Mouse (Mus musculus) forebrain, embryonic 14.5 days (tissue): ENCODE measurements around the gene Prkcq. TPM values are rescaled to one million over a fixed set of nuclear protein-coding genes. Genes with fewer than 3 reads are reported as not detected.

Experiments
- ATAC-seq: fragments of 200-750 bp; cut with Nextera tagmentation; 2 replicates; pipeline ENCODE4 v1.8.0; 2017; ENCODE audit warnings: mild to moderate bottlenecking, moderate library complexity
- DNase-seq: peaks from one replicate; pipeline ENCODE4 v3.0.0-alpha.2; 2015; ENCODE audit warnings: low spot score
- H3K27ac ChIP-seq: fragments of 300-500 bp; sonication (generic); 2 replicates; pipeline ENCODE4 v1.5.1; 2014; ENCODE audit warnings: low read depth, mild to moderate bottlenecking, control low read depth, low read length, moderate library complexity
- H3K27me3 ChIP-seq: fragments of 300-500 bp; sonication (generic); replicated peaks from 2 replicates; pipeline ENCODE4 v1.6.1; 2014; ENCODE audit warnings: low read length, control low read depth, mixed read lengths; ENCODE audit not compliant: control insufficient read depth, insufficient read depth
- H3K36me3 ChIP-seq: fragments of 300-500 bp; sonication (generic); 2 replicates; pipeline ENCODE4 v1.6.1; 2014; ENCODE audit warnings: low read length, control low read depth; ENCODE audit not compliant: control insufficient read depth, insufficient read depth
- H3K4me1 ChIP-seq: fragments of 300-500 bp; sonication (generic); 2 replicates; pipeline ENCODE4 v1.6.1; 2014; ENCODE audit warnings: antibody characterized with exemption, low read length, control low read depth; ENCODE audit not compliant: control insufficient read depth, insufficient read depth
- H3K4me2 ChIP-seq: fragments of 300-500 bp; sonication (generic); 2 replicates; pipeline ENCODE4 v1.6.1; 2014; ENCODE audit warnings: mild to moderate bottlenecking, control low read depth, low read length
- H3K4me3 ChIP-seq: fragments of 300-500 bp; sonication (generic); 2 replicates; pipeline ENCODE4 v1.5.1; 2014; ENCODE audit warnings: low read depth, low read length, control low read depth
- H3K9ac ChIP-seq: fragments of 300-500 bp; sonication (generic); 2 replicates; pipeline ENCODE4 v1.6.1; 2014; ENCODE audit warnings: mild to moderate bottlenecking, low read length, control low read depth, moderate library complexity
- H3K9me3 ChIP-seq: fragments of 300-500 bp; sonication (generic); replicated peaks from 2 replicates; pipeline ENCODE4 v1.6.1; 2016; ENCODE audit warnings: low read length, control low read depth, mixed read lengths; ENCODE audit not compliant: control insufficient read depth
- WGBS: fragments of 180-500 bp; shearing (Covaris S2); extraction: QIAGEN DNeasy Blood & Tissue Kit; methylation state at CpG from one replicate; pipeline ENCODE4 v1.1.7; 2014; 5-methylcytosine and 5-hydroxymethylcytosine counted together
- polyA plus RNA-seq: library from polyadenylated mRNA; unstranded; fragments of >200 nt; fragmentation: Nextera tagmentation; extraction: Ambion mirVana; gene quantifications from 2 replicates; pipeline ENCODE4 v1.2.1, GENCODE M21; 2014

The Prkcq gene
- polyA plus RNA-seq, 1 experiment from 2014 or later, result 3.0 TPM

DNA sequence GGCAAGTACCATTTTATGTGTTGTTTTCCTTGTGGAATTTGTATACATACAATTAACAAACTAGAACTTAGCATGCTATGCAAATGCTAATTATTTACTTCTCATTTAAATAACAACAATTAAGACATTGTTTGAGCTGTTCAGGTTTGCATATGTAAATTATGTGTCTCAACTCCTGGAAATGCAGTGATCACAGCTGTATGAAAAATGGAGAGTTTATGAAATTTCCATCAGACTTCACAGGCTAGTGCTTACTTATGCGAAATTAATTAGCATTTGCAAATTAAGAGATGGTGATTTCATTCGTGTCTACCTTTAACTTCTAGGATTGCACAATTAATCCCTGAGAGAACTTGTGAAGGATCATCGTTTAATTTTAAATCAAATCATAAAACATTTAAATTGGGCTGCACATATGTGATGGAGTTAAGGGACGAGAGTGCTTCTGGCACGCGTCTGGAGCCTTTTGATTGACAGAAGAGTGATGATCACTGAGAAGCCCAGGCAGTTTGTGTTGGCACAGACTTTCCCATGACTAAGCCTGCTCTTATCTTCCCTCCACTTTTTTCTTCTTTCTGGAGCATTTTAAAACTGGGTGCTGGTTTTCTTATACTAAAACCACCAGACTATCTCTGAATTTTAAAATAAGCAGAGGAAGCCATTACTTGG is 20.1 kb upstream of the Prkcq start:
- H3K4me1 ChIP-seq, result no peaks in the 10 kb centered on the region
- H3K27ac ChIP-seq, result no peak overlapping the region
- H3K9me3 ChIP-seq, result no peaks in the 10 kb centered on the region
- 58% methylated on average over 6 of the region's 6 CpGs for WGBS
- H3K9ac ChIP-seq, result no peak overlapping the region
- H3K27me3 ChIP-seq, result no peaks in the 10 kb centered on the region
- no peak overlapping the region for H3K4me2 ChIP-seq
- peak; percentile 28 for DNase-seq
- no peak overlapping the region for H3K4me3 ChIP-seq
- ATAC-seq, result peak; percentile 46; the same call in 1 of the 2 replicates
- H3K36me3 ChIP-seq, result no peaks in the 10 kb centered on the region

DNA sequence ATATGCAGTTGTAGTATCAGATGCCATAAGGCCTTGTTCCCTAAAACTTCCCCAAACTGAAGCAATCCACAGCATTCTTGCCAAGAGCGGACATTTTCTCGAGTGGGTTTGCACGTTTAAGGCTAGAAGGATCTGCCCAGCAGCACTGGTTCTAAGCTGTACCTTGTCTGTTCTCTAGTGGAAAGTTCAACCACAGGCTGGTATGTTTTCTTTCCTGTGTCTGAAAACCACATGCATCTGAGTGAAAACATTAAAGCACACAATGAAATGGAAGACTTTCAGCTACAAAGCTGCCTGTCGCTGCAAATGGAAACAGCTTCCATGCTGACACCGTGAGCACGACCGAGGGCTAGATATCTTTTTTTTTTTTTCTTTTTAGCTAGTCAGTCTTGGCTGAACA is 12.3 kb upstream of the Prkcq start:
- whole genome bisulfite sequencing, result 89% methylated on average over 7 of the region's 7 CpGs
- Histone ChIP-seq H3K4me3 (no peak overlapping the region), H3K27me3 (no peaks in the 10 kb centered on the region), H3K4me1 (no peaks in the 10 kb centered on the region), H3K4me2 (no peak overlapping the region), H3K36me3 (no peaks in the 10 kb centered on the region), H3K9ac (no peak overlapping the region), H3K9me3 (no peaks in the 10 kb centered on the region), H3K27ac (no peak overlapping the region)
- DNase-seq, result no peak
- no peak for ATAC-seq

DNA sequence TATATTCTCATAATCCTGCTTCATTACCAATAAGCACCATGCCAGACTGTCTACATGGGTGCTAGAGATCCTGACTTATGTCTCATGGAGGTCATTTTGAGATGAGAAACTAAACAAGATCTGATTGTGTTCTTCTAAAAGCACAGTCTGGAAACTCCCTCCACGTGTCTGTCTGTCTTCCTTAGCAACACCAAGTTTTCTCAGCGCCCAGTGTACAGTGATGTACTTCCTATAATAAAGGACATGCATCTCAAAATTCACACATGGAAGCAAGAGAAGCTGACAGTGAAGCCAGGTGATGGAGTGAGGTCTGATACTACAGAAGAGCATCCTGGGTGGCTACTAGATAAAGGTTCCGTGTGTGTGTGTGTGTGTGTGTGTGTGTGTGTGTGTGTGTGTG is 11.2 kb upstream of the Prkcq start:
- WGBS, result 85% methylated on average over 3 of the region's 3 CpGs

GRCm38 (mm10) chr2:11161336-11161735 is 10.6 kb upstream of the Prkcq start:
- ATAC-seq (no peak), DNase-seq (no peak)
- WGBS, result 91% methylated on average over 4 of the region's 4 CpGs
- Histone ChIP-seq H3K4me3 (no peak overlapping the region), H3K9me3 (no peaks in the 10 kb centered on the region), H3K4me1 (no peaks in the 10 kb centered on the region), H3K4me2 (no peak overlapping the region), H3K27ac (no peak overlapping the region), H3K9ac (no peak overlapping the region), H3K27me3 (no peaks in the 10 kb centered on the region), H3K36me3 (no peaks in the 10 kb centered on the region)

More for the DNA sequence above, 11.2 kb upstream of the Prkcq start:
- H3K9ac ChIP-seq, result no peak overlapping the region
- H3K4me1 ChIP-seq, result no peaks in the 10 kb centered on the region
- no peaks in the 10 kb centered on the region for H3K9me3 ChIP-seq
- DNase-seq (no peak), ATAC-seq (no peak)
- H3K27me3 ChIP-seq, result no peaks in the 10 kb centered on the region
- no peaks in the 10 kb centered on the region for H3K36me3 ChIP-seq
- no peak overlapping the region for H3K27ac ChIP-seq
- no peak overlapping the region for H3K4me3 ChIP-seq
- no peak overlapping the region for H3K4me2 ChIP-seq

GRCm38 (mm10) chr2:11162701-11163100 is 9.2 kb upstream of the Prkcq start:
- no peaks in the 10 kb centered on the region for H3K4me1 ChIP-seq
- H3K9ac ChIP-seq, result no peak overlapping the region
- ATAC-seq (no peak), DNase-seq (no peak)
- H3K27ac ChIP-seq, result no peak overlapping the region
- no peak overlapping the region for H3K4me3 ChIP-seq
- no peaks in the 10 kb centered on the region for H3K9me3 ChIP-seq
- H3K36me3 ChIP-seq, result no peaks in the 10 kb centered on the region
- 0 out of 2 replicates have a peak, but pooled peaks cover 5% of the 10 kb centered on the region for H3K27me3 ChIP-seq
- WGBS, result 43% methylated on average over 3 of the region's 3 CpGs
- H3K4me2 ChIP-seq, result no peak overlapping the region

- 87% methylated on average over 3 of the region's 3 CpGs for WGBS
- no peak for ATAC-seq
- H3K4me1 ChIP-seq, result no peaks in the 10 kb centered on the region
- H3K9me3 ChIP-seq, result no peaks in the 10 kb centered on the region
- no peaks in the 10 kb centered on the region for H3K36me3 ChIP-seq
- H3K4me2 ChIP-seq, result no peak overlapping the region
- DNase-seq, result no peak
- H3K4me3 ChIP-seq, result no peak overlapping the region
- H3K9ac ChIP-seq, result no peak overlapping the region
- H3K27ac ChIP-seq, result no peak overlapping the region
- H3K27me3 ChIP-seq, result 0 out of 2 replicates have a peak, but pooled peaks cover 9% of the 10 kb centered on the region
Measured at GRCm38 (mm10) chr2:11164170-11164569, 7.7 kb upstream of the Prkcq start.

- no peak overlapping the region for H3K4me3 ChIP-seq
- no peak overlapping the region for H3K27ac ChIP-seq
- H3K9ac ChIP-seq, result no peak overlapping the region
- peaks cover 2% of the 10 kb centered on the region; the same call in 1 of the 2 replicates for H3K4me1 ChIP-seq
- H3K9me3 ChIP-seq, result no peaks in the 10 kb centered on the region
- WGBS, result 76% methylated on average over 6 of the region's 6 CpGs
- DNase-seq (no peak), ATAC-seq (no peak)
- H3K27me3 ChIP-seq, result peaks cover 41% of the 10 kb centered on the region; the same call in 1 of the 2 replicates
- H3K4me2 ChIP-seq, result no peak overlapping the region
- H3K36me3 ChIP-seq, result no peaks in the 10 kb centered on the region
Measured at GRCm38 (mm10) chr2:11169721-11170335, 2.1 kb upstream of the Prkcq start.

DNA sequence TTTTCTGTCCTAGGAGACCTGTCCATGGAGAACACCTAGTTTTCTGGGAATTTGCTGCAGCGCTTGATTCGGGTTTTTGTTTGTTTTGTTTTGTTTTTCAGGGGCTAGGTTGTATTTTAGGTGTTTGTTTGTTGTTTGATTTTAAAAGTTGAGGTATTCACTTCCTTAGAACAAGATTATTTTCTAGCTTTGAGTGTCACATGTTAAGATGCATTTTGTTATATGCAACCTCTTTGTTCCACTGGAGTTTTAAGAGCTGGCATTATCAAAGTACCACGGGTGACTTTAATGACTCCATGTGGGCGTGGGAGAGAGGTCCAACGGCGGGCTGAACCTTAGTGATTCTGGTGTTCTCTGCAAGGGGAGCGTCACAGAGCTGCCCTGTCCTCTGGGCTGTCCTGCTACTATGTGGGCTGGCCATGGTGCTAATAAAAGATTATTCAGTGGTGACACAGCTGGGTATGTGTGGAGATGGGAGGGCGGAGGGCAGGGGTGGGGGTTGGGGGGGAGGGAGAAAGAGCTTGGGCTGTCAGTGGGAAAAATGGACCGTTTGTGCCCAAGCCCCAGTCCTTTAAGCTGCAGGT is 1.0 kb downstream of the Prkcq start:
- 10% methylated on average over 9 of the region's 9 CpGs for WGBS
- no peaks in the 10 kb centered on the region for H3K9me3 ChIP-seq
- no peak overlapping the region for H3K4me3 ChIP-seq
- ATAC-seq (no peak), DNase-seq (no peak)
- H3K27me3 ChIP-seq, result peaks cover 38% of the 10 kb centered on the region; the same call in 1 of the 2 replicates
- no peak overlapping the region for H3K27ac ChIP-seq
- peaks cover 2% of the 10 kb centered on the region; the same call in 1 of the 2 replicates for H3K4me1 ChIP-seq
- no peaks in the 10 kb centered on the region for H3K36me3 ChIP-seq
- H3K4me2 ChIP-seq, result peak overlapping the region; percentile 80
- no peak overlapping the region for H3K9ac ChIP-seq

- Histone ChIP-seq H3K4me3 (no peak overlapping the region), H3K4me1 (peaks cover 2% of the 10 kb centered on the region; the same call in 1 of the 2 replicates), H3K36me3 (no peaks in the 10 kb centered on the region), H3K9ac (no peak overlapping the region), H3K4me2 (no peak overlapping the region), H3K9me3 (no peaks in the 10 kb centered on the region), H3K27me3 (peaks cover 38% of the 10 kb centered on the region; the same call in 1 of the 2 replicates), H3K27ac (no peak overlapping the region)
- 33% methylated on average over 4 of the region's 4 CpGs for WGBS
- DNase-seq (peak; percentile 6), ATAC-seq (no peak)
Measured at GRCm38 (mm10) chr2:11173521-11173920, 1.6 kb downstream of the Prkcq start.
